Mouse (Mus musculus) kidney, adult 2 months (tissue): ENCODE data around the gene 2410002F23Rik. TPM values are rescaled to one million over a fixed set of nuclear protein-coding genes. Genes with fewer than 3 reads are reported as not detected.
"Not testable (repeated sequence)": the region's sequence is repeated elsewhere in the genome, so short reads cannot be mapped to it uniquely, and the experiment has no call there.

ENCODE experiments used
- DNase-seq: peaks from one replicate; pipeline ENCODE4 v3.0.0; 2021
- H3K27ac ChIP-seq: fragments of 200-500 bp; 2 replicates; pipeline ENCODE4 v1.5.1; 2012; ENCODE audit warnings: low read depth, low read length, control low read depth, inconsistent platforms; ENCODE audit not compliant: insufficient read depth
- H3K27me3 ChIP-seq: fragments of 200-500 bp; replicated peaks from 2 replicates; pipeline ENCODE4 v1.6.1; 2012; ENCODE audit warnings: mild to moderate bottlenecking, moderate library complexity, low read length, inconsistent platforms; ENCODE audit not compliant: control insufficient read depth, insufficient read depth
- H3K36me3 ChIP-seq: fragments of 200-500 bp; 2 replicates; pipeline ENCODE4 v1.6.1; 2012; ENCODE audit warnings: mild to moderate bottlenecking, moderate library complexity, low read length, inconsistent platforms; ENCODE audit not compliant: control insufficient read depth, insufficient read depth
- H3K4me1 ChIP-seq: fragments of 200-500 bp; 2 replicates; pipeline ENCODE4 v1.6.1; 2011; ENCODE audit warnings: low read length; ENCODE audit not compliant: control insufficient read depth, insufficient read depth
- H3K4me3 ChIP-seq: fragments of 200-500 bp; 2 replicates; pipeline ENCODE4 v1.5.1; 2011; ENCODE audit warnings: mild to moderate bottlenecking, low read depth, low read length, control low read depth; ENCODE audit not compliant: insufficient read depth
- CTCF ChIP-seq: fragments of 200-500 bp; conservative IDR thresholded peaks from 2 replicates; pipeline ENCODE4 v1.5.1; 2011; ENCODE audit warnings: low read depth, mild to moderate bottlenecking, control low read depth, low read length, moderate library complexity, mixed read lengths; ENCODE audit not compliant: insufficient read depth, insufficient read length
- POLR2A ChIP-seq: fragments of 200-500 bp; IDR thresholded peaks from one replicate; pipeline ENCODE4 v1.6.1; 2011; ENCODE audit warnings: low read depth, low read length, control low read depth
- WGBS: fragments of 180-500 bp; shearing (Covaris S2); methylation state at CpG from one replicate; pipeline ENCODE4 v1.1.7; 2018; 5-methylcytosine and 5-hydroxymethylcytosine counted together
- polyA plus RNA-seq: library from polyadenylated mRNA; depleted of rRNA; stranded (reverse); fragments of >200 nt; gene quantifications from 2 replicates; pipeline ENCODE4 v1.2.3, GENCODE M21; 2012

Gene 2410002F23Rik
- polyA plus RNA-seq, 1 experiment, result 39.4 TPM

- no peak for DNase-seq
- 91% methylated on average over 2 of the region's 2 CpGs for WGBS
- Histone ChIP-seq H3K27ac (no peak overlapping the region), H3K36me3 (no peaks in the 10 kb centered on the region), H3K4me3 (no peak overlapping the region), H3K4me1 (peaks cover 8% of the 10 kb centered on the region; the same call in 1 of the 2 replicates), H3K27me3 (no peaks in the 10 kb centered on the region)
- TF ChIP-seq CTCF, result no peak
- TF ChIP-seq POLR2A, result no peak
Observed at GRCm38 (mm10) chr7:44247971-44248370, 1.4 kb downstream of the 2410002F23Rik start.

- H3K36me3 ChIP-seq, result no peaks in the 10 kb centered on the region
- no peak overlapping the region for H3K27ac ChIP-seq
- no peak overlapping the region for H3K4me3 ChIP-seq
- H3K27me3 ChIP-seq, result no peaks in the 10 kb centered on the region
- H3K4me1 ChIP-seq, result peaks cover 8% of the 10 kb centered on the region; the same call in 1 of the 2 replicates
- WGBS, result 90% methylated on average over 4 of the region's 4 CpGs
- no peak for DNase-seq
- TF ChIP-seq POLR2A (no peak), CTCF (no peak)
Observed at GRCm38 (mm10) chr7:44249248-44249647, 2.7 kb downstream of the 2410002F23Rik start.

GRCm38 (mm10) chr7:44250732-44251275, 4.3 kb downstream of the 2410002F23Rik start:
- not testable (repeated sequence) for H3K4me3 ChIP-seq, H3K27ac ChIP-seq, H3K27me3 ChIP-seq, H3K36me3 ChIP-seq, DNase-seq, H3K4me1 ChIP-seq
- 89% methylated on average over 17 of the region's 17 CpGs for WGBS

GRCm38 (mm10) chr7:44253023-44253616, 6.6 kb downstream of the 2410002F23Rik start:
- no peak for DNase-seq
- TF ChIP-seq POLR2A (no peak), CTCF (no peak)
- Histone ChIP-seq H3K4me1 (no peaks in the 10 kb centered on the region), H3K27ac (no peak overlapping the region), H3K36me3 (no peaks in the 10 kb centered on the region), H3K27me3 (no peaks in the 10 kb centered on the region), H3K4me3 (no peak overlapping the region)
- WGBS, result 68% methylated on average over 15 of the region's 15 CpGs

- TF ChIP-seq CTCF (no peak), POLR2A (no peak)
- Histone ChIP-seq H3K4me1 (no peaks in the 10 kb centered on the region), H3K4me3 (no peak overlapping the region), H3K27me3 (no peaks in the 10 kb centered on the region), H3K36me3 (no peaks in the 10 kb centered on the region), H3K27ac (no peak overlapping the region)
- DNase-seq, result no peak
- WGBS, result 60% methylated on average over 6 of the region's 6 CpGs
Observed at GRCm38 (mm10) chr7:44254930-44255329, 8.4 kb downstream of the 2410002F23Rik start.

GRCm38 (mm10) chr7:44257278-44257677, 10.8 kb downstream of the 2410002F23Rik start, which contains the start of gene Acp4:
Gene Acp4, minus strand, starts transcription at chr7:44257378.
- WGBS, result 77% methylated on average over 4 of the region's 4 CpGs
- Histone ChIP-seq H3K27me3 (no peaks in the 10 kb centered on the region), H3K36me3 (no peaks in the 10 kb centered on the region), H3K4me3 (no peak within 1 kb of the TSS), H3K27ac (no peak within 1 kb of the TSS), H3K4me1 (no peaks in the 10 kb centered on the region)
- no peak for TF ChIP-seq CTCF
- no peak for TF ChIP-seq POLR2A
- DNase-seq, result no peak

GRCm38 (mm10) chr7:44260410-44260809, 13.9 kb downstream of the 2410002F23Rik start:
- DNase-seq, result no peak
- Histone ChIP-seq H3K4me3 (no peak overlapping the region), H3K4me1 (no peaks in the 10 kb centered on the region), H3K36me3 (no peaks in the 10 kb centered on the region), H3K27ac (no peak overlapping the region), H3K27me3 (no peaks in the 10 kb centered on the region)
- TF ChIP-seq POLR2A (no peak), CTCF (no peak)
- WGBS, result 84% methylated on average over 6 of the region's 6 CpGs

GRCm38 (mm10) chr7:44261147-44261546, 14.6 kb downstream of the 2410002F23Rik start, which contains the start of gene Gm15517:
Gene Gm15517, plus strand, starts transcription at chr7:44261447.
- H3K4me3 ChIP-seq, result no peak within 1 kb of the TSS
- no peak within 1 kb of the TSS for H3K27ac ChIP-seq
- WGBS, result 59% methylated on average over 5 of the region's 5 CpGs
- no peaks in the 10 kb centered on the region for H3K4me1 ChIP-seq
- no peak for DNase-seq
- TF ChIP-seq POLR2A (no peak), CTCF (no peak)
- H3K27me3 ChIP-seq, result no peaks in the 10 kb centered on the region
- no peaks in the 10 kb centered on the region for H3K36me3 ChIP-seq
